Mouse (Mus musculus) neural tube, embryonic 11.5 days (tissue): ENCODE data around the gene 9230102O04Rik. TPM values are rescaled to one million over a fixed set of nuclear protein-coding genes. Genes with fewer than 3 reads are reported as not detected.

Source experiments
- polyA plus RNA-seq: library from polyadenylated mRNA; unstranded; fragments of >200 nt; fragmentation: Nextera tagmentation; extraction: Ambion mirVana; gene quantifications from 2 replicates; pipeline ENCODE4 v1.2.1, GENCODE M21; 2014

The 9230102O04Rik gene
- polyA plus RNA-seq, 1 experiment from 2014 or later, result not detected

Other genes starting within 250 kb of the 9230102O04Rik start
- gene 4930412O13Rik, start 8.3 kb downstream of the 9230102O04Rik start, polyA plus RNA-seq, result 0.41 TPM in 1 of 2 replicates, not detected in the other
- gene Gata3, start 494 bp upstream of the 9230102O04Rik start, polyA plus RNA-seq, result 8.6 and 9.1 TPM in 2 replicates
- gene Taf3, start 159.1 kb upstream of the 9230102O04Rik start, polyA plus RNA-seq, result 16.8 and 17.0 TPM in 2 replicates
- 510 and 534 TPM in 2 replicates for gene Atp5c1, start 191.0 kb upstream of the 9230102O04Rik start, polyA plus RNA-seq
- 39.4 and 42.5 TPM in 2 replicates for gene Kin, start 191.1 kb upstream of the 9230102O04Rik start, polyA plus RNA-seq
- gene Itih2, start 241.9 kb upstream of the 9230102O04Rik start, polyA plus RNA-seq, result 0.40 and 0.41 TPM in 2 replicates